Mouse (Mus musculus): ENCODE measurements at regions not wholly inside any gene's neighbourhood (a gene's known extent, or its start where the extent isn't known, plus 50 kb on each side); places are given as distances from the start of the nearest gene placed in this dataset.
A peak's percentile ranks its signal among the peaks of the same experiment; 100 is the strongest.

DNA sequence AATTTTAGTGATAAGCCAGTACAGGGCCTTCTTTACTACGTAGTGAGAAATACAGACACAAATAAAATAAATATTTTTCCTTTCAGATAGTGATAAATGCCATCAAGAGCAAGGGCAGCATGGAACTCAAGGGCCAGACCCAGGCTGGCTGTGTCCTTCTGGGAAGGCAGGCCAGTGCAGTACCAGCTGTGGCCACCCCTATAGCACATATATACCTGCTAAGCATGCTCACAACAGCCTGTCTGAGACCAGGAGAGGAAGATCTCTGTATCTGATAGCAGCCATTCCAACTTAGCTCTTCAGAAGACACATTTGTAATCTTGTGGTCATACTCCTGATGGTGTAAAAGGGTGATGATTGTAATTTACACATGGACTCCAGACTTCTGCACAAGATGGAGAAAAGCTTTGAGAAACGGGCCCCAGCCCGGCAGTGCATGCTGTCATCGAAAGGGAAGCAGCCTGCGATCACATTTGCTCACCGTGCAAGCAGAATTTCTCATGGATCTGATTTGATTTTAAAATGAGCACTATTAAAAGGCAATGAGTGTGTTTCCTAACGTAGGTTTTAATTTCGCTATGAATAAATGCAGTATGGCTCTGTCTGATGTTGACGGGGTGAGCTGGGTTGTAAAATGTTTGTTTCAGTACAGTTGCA is 335.6 kb downstream of the Tmem38b start:
- peak in 1 of 2 experiments; percentile 4 for DNase-seq (ENCODE audit: low spot score in 2 of 2)

DNA sequence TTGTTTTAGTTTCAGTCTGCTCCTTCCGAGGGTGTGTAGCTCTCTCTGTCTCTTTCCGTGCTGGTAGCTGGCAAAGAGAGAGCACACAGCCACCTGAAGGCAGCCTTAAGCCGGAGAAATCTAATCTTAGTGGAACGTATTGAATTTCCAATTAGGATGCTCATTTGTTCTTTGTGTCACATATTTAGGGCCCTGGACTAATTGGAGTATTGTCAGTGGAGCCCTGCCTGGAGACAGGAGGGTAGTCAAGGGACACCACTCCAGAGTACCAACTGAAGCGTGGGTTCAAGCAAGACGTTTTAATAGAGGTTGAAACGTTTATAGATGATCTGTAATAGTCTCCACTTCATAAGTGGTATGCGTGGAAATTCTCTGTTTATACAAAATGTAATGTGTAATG is 336.5 kb downstream of the Tmem38b start:
- DNase-seq (ENCODE audit: low spot score in 2 of 2), result no peak

DNA sequence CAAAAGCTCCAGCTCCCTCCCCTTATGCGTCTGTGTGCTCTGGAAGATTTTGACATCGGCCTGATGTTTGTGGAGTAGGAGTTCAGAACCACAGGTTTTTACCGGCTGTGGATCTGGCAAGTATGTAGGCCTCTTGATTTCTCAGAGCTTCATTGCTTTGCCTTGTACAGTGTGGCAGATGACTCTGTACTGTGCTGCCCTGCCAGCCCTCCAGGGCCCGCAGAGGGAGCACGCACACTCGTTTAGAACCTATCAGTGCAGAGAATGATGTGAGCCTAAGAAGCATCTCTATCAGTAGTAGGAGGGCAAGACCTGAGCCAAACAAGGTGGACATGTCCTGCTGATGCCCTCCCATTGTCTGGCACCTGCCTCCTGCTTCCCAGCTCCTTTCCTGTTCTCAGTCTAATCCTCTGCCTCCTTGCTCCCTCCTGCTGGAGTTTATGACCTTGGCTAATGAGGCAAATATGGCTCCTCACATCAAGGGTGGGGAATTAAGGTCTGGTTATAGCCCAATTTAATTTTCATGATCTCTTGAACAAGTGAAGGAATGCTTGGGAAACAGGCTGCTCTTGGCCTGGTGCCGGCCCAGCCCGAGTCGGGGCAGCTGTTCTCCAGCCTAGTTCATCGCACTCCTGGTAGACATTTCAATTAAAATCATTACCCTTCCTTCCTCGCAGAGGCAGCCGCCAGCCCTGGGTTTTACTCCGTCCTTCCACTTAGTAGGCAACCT is 344.5 kb downstream of the Tmem38b start:
- DNase-seq (ENCODE audit: low spot score in 2 of 2), result no peak

DNA sequence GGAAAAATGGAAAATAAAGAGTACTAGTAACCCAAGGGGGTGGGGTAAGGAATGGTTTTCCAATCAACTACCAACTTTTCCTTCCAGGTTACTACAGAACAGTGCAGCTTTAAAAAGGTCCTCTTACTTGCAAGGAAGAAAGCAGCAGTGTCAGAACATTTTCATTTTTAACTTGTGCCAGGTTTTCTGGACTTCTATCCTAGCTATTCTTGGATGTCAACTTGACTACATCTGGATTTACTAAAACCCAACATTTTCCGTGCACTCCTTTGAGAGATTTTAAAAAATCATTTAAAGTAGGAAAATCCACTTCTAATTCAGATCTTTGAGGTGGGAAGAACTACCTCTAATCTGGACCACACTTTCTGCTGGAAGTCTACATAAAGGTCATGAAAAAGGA is 358.4 kb downstream of the Tmem38b start:
- DNase-seq (ENCODE audit: low spot score in 2 of 2), result no peak

DNA sequence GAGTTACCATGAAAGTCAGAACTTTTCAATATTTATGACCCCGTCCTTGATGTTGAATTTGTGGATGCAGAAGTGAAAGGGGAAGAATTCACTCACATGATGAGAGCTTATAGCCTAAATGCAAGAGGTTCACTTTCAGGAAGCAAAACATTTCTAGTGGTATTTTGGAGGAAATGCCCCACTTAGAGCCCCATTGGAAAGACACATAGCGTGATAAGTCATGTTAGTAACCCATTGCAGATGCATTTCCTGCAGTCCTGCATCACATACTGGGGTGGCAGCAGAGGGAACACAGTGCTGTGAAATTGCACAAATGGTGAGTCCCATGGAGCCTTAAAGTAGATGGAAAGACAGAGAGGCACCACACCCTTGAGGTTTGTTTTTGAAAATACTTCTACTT is 369.9 kb downstream of the Tmem38b start:
- no peak for DNase-seq (ENCODE audit: low spot score in 2 of 2)

DNA sequence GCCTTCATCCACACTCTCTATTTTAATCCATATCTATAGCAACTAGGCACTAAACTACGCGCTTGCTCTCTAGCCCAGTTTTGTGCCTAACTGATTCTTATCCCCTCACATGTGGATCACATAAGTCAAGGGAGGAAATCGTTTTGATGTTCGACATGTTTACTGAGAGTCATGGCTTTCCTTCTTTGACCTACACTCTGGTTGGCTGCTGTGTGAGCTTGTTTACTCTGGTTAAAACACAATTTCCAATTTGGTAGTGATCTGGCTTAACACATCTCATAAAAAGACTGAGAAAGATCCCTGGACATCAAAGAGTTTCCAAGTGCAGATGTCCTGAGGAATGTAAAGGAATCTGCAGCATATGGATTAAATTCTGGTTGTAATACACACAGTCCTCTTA is 376.6 kb downstream of the Tmem38b start:
- DNase-seq (ENCODE audit: low spot score in 2 of 2), result no peak

DNA sequence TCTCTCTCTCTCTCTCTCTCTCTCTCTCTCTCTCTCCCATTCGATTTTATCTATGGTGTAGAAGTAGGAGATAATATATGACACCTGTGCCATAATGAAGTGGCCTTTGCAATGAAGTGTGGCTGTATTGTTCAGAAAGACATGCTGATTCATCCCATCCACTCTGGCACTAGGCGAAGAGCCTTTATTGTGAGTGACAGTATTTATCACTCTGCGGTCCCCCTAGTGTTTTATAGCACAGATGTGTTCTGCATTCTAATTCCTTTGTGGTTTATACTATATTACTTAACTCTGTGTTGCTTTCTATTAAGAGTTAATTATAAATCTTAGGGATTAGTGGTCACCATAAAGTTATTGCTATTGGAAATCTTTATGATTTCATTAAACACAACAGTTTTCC is 398.7 kb downstream of the Tmem38b start:
- no peak for DNase-seq (ENCODE audit: low spot score in 2 of 2)

Measured in layer of hippocampus, adult 8-10 months (tissue).